Mouse (Mus musculus) fibroblast of lung, adult 2 months (primary cell): ENCODE data around the gene Sorbs1.

Source experiments
- DNase-seq: peaks from one replicate; pipeline ENCODE4 v3.0.0-alpha.2; 2011; ENCODE audit warnings: low read depth

Sorbs1 gene

GRCm38 (mm10) chr19:40299182-40299581 is 214.4 kb downstream of the Sorbs1 start:
- no peak for DNase-seq

- DNase-seq = no peak
Measured at GRCm38 (mm10) chr19:40298574-40298973, 215.0 kb downstream of the Sorbs1 start.

GRCm38 (mm10) chr19:40297798-40298144 is 215.8 kb downstream of the Sorbs1 start:
- DNase-seq = no peak

DNA sequence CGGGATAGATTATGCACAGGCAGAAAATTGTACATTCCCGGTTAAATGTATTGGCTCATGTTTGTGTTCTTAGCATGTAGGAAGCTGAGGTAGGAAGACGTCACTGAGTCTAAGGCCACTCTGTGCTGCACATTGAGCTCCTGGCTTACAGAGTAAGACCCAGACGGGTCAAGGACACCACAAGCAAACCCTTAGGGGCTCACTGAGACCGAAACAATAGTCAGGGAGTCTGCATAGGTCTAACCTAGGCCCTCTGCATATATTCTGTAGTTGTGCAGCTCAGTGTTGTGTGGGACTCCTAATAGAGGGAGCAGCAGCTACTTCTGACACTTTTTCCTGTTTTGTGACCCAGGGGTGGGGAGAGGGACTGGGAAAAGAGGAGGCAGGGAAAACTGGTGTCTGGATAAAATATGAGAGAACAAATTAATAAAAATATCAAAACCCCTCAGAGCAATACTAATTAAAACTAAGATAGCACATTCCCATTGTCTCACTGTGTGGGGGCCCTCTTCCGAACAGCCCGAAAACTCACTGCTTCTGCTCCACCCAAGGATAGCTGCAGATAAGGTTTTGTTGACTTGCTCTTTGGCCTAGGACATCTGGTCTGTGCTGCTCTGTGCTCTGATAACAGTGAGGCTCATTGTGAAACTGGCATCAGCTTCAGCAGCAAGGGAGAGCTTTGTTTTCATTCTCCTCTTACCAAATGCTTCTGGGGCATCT is 216.3 kb downstream of the Sorbs1 start:
- no peak for DNase-seq

- no peak for DNase-seq
Measured at GRCm38 (mm10) chr19:40294231-40294630, 219.3 kb downstream of the Sorbs1 start.

GRCm38 (mm10) chr19:40293791-40294190 is 219.8 kb downstream of the Sorbs1 start:
- DNase-seq = no peak

DNA sequence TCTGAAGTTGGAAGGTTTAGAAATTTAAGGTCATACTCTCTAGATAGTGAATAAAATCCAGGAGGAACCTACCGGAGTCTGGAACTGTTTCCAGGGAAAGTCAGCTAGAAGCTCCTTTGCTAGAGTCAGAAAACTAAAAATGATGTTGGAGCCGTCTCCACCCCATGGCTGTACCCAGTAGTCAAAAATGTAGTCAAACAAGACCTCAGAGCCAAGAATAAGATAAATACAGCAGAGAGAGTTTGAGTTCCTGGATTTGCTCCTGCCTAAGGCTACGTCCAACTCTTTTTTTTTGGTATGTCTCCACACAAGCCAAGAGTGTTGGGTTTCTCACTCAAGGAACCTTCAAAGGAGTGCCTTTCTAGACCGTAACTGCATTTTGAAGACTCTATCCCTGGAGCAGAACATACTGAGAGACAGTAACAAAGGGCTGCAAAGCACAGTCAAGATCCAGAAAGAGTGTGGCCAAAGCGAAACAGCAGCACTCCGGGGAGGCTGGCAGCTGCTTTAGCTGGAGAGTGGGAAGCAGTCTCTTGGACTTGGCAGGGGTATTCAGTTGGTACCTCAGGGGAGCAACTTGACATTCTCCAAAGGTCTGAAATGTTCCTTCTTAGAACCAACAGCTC is 223.4 kb downstream of the Sorbs1 start:
- no peak for DNase-seq

DNA sequence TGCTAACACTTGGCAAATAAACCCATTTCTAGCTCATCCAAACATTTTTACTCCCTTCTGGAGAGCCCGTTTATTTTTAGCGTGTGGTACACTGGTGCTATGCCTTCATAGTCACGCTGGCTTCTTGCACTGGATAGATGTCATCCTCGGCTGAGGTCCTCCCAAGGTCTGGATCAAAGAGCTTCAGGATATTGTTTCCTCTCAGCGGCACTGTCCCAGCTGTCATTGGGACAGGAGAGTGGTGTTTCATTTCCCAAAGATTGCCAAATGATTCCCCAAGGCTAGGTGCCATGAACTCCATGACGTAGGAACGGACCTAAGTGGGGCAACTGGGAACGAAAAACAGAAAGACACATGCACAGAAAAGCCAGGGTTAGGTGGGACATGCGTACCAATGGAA is 225.2 kb downstream of the Sorbs1 start:
- no peak for DNase-seq

- no peak for DNase-seq
Measured at GRCm38 (mm10) chr19:40284704-40285103, 228.9 kb downstream of the Sorbs1 start.

DNA sequence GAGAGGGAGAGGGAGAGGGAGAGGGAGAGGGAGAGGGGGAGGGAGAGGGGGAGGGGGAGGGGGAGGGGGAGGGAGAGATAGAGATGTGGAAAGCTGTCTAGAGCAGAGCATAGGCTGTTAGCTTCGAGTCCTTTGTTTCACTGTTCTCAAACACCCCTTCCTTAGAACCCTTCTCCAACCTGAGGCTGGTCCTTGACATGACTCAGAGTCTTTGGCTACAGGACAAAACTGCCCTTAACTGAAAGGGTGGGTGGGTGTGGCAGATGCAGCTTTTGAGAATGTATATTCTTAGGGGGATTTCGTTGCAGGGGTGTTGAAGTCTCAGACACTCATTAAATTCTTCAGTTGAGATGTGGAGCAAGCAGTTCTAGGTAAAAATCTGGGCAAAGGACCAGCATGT is 230.2 kb downstream of the Sorbs1 start:
- no peak for DNase-seq

- DNase-seq = no peak
Measured at GRCm38 (mm10) chr19:40278372-40279023, 235.1 kb downstream of the Sorbs1 start.

DNA sequence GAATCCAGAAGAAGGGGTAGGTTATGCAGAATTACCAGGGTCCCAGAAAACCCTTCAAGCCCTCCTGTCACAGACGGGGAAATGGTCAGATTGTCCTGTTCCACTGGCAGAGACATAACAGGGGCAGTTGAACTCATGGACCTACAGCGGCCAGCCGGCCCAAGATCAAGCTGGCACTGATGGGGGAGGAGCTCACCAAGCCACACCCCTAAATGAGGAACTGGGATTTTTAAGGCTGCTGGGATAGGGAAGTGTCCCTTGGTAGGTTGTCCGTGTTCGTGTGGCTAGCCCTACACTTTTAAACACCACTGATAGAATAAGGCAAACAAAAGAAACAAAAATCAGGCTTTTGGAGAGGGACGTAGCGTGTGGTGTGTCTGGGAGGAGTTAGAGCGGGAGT is 236.1 kb downstream of the Sorbs1 start:
- no peak for DNase-seq

DNA sequence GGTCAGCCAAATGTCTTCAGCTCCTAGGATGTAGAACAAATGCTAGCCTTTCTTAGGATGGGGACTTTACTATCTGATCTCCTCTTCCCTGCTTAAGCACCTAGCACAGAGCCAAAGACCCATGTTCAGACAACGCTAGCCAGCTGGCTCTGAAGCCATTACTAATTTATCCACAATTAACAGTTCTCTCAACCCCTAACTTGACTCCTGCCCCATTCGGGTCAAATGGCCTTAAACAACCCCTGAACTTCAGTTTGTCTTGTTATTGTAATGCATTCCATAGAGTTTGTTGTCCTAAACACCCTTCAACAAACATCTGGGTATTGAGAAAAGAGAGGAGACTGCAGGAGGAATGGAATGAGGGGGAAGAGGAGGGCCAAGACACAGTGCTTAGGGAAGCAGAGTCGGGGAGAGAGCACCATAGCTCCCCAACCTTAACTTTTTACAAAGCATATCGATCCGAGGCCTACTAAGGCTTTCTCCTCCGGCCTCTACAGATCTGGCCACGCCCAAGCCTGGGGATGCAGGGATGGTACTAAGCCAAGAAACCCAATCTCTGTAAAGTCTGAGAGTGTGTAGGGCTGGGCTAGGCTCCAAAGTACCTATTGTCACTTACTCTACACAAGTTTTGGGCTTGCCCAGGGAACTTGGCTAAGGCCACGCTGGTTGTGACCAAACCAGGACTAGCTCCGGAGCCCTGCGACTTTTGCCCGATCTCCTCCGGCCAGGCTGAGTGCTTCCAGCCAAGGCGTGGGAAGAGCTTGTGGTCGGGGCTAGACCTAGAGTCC is 238.0 kb downstream of the Sorbs1 start:
- no peak for DNase-seq

- DNase-seq = no peak
Measured at GRCm38 (mm10) chr19:40272674-40273073, 240.9 kb downstream of the Sorbs1 start.

DNA sequence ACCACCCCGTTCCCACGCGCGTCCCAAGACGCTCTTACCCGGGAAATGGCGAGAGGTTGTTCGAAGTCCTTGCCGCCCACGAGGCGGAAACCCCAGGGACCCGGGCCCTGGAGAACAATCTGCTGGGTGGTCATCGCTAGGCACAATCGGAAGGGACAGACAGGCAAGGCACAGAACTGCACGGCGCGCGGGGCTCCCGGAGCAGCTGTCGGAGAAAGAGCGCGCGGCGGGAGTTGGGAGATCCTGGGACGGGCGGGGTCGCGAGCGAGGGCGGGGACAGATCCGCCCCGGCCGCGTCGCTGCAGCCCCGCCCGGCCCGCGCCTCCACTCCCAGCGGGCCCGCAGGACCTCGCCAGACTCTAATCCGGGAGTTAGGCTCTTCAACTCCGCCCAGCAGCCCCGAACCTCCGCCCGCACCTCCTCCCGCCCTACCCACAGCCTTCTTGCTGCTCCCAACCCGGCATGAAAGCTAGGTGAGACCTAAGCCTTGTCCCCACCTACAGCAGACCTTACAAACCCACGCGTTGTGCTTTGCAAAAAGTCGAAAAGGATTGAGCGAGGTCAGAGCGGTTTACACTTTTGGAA is 242.2 kb downstream of the Sorbs1 start, which contains the start of gene Pdlim1:
Gene Pdlim1 (minus strand): TSS at position 535 of the 585 bp plus-strand sequence.
- no peak for DNase-seq

GRCm38 (mm10) chr19:40270351-40271307 is 242.9 kb downstream of the Sorbs1 start:
- no peak for DNase-seq

GRCm38 (mm10) chr19:40269526-40269925 is 244.1 kb downstream of the Sorbs1 start:
- DNase-seq = no peak

DNA sequence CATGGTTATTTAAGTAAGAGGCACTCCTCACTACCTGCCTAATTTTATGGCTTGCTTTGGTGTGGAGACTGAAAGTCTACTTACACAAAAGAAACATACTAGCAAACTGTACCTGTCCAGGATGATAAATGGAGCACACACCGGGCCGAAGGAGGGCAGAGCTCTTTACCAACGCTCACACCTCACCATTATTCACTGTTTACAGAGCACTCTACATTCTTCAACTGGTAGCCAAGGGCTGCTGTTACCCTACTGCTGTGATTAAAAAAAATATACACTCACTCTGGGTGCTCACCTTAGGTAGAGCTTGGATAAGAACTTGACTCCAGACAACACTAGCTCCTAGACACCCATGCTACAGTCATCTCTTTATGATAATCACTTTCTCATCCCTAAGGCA is 245.1 kb downstream of the Sorbs1 start:
- DNase-seq = no peak

DNA sequence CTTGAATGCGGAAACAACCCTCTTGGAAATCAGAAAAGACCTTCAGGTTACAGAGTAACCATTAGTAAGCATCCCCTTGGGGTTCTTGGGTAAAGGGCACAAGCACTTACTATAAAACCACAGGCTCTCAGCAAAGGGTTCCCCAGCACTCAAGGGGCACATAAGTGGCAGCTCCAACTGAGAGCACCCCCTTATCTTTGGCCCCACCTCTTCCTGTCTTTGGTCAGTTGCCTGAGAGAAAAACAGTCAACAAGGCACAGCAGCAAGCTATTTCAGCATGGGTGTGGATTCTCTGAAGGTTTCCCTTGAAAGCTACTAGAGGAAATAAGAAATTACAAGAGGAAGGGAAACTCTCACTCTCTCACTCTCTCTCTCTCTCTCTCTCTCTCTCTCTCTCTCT is 246.2 kb downstream of the Sorbs1 start:
- no peak for DNase-seq

- DNase-seq = no peak
Measured at GRCm38 (mm10) chr19:40259485-40259884, 254.1 kb downstream of the Sorbs1 start.

DNA sequence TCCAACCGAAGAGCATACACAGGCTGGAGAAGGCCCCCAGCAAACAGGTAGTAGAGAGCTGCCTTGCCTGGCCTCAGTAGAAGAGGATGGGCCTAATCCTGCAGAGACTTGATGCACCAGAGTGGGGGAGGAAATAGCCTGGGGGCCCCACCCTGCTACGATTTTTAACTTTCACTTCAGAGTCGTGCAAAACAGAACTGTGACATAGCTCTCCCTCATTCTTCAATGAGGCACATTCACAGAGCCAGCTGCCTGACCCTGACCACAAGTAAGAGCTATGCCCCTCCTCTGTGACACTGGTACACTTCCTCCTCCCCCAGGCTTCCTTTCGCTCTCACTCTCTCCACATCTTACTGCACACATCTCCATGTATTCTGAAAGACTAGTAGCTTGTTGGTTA is 256.2 kb downstream of the Sorbs1 start:
- DNase-seq = no peak
